Mouse (Mus musculus) heart, adult 2 months (tissue): ENCODE data around the gene Agps. TPM values are rescaled to one million over a fixed set of nuclear protein-coding genes. Genes with fewer than 3 reads are reported as not detected.
"Not testable (repeated sequence)": the region's sequence is repeated elsewhere in the genome, so short reads cannot be mapped to it uniquely, and the experiment has no call there.

Source experiments
- DNase-seq, 2 experiments: peaks; one replicate each; pipeline ENCODE4 v3.0.0; 2021
- H3K27ac ChIP-seq: fragments of 200-600 bp; 2 replicates; pipeline ENCODE4 v1.8.1; 2022
- H3K27me3 ChIP-seq: fragments of 200-500 bp; 2 replicates; pipeline ENCODE4 v1.6.1; 2012; ENCODE audit warnings: mild to moderate bottlenecking, low read length, inconsistent platforms, mixed read lengths; ENCODE audit not compliant: control insufficient read depth, insufficient read depth
- H3K36me3 ChIP-seq: fragments of 200-500 bp; 2 replicates; pipeline ENCODE4 v1.6.1; 2012; ENCODE audit warnings: low read length, inconsistent platforms; ENCODE audit not compliant: control insufficient read depth, insufficient read depth
- H3K4me1 ChIP-seq: fragments of 200-500 bp; 2 replicates; pipeline ENCODE4 v1.6.1; 2011; ENCODE audit warnings: low read length; ENCODE audit not compliant: control insufficient read depth, insufficient read depth
- H3K4me3 ChIP-seq: fragments of 200-600 bp; 2 replicates; pipeline ENCODE4 v1.8.1; 2022
- H3K79me2 ChIP-seq: fragments of 200-500 bp; replicated peaks from 2 replicates; pipeline ENCODE4 v1.6.1; 2012; ENCODE audit warnings: mild to moderate bottlenecking, inconsistent platforms, low read length, moderate library complexity, mixed read lengths; ENCODE audit not compliant: control insufficient read depth, insufficient read depth
- H3K9ac ChIP-seq: fragments of 200-500 bp; 2 replicates; pipeline ENCODE4 v1.6.1; 2012; ENCODE audit warnings: low read depth, mild to moderate bottlenecking, control low read depth, inconsistent platforms, low read length, mixed read lengths
- CTCF ChIP-seq: fragments of 200-600 bp; IDR thresholded peaks from 2 replicates; pipeline ENCODE4 v1.8.1; 2022; ENCODE audit warnings: antibody characterized with exemption, mild to moderate bottlenecking, moderate library complexity
- EP300 ChIP-seq: fragments of 200-500 bp; IDR thresholded peaks from 2 replicates; pipeline ENCODE4 v1.6.1; 2011; ENCODE audit warnings: low read depth, low read length, control low read depth; ENCODE audit not compliant: insufficient read depth
- POLR2A ChIP-seq: fragments of 200-500 bp; IDR thresholded peaks from 2 replicates; pipeline ENCODE4 v1.6.1; 2011; ENCODE audit warnings: mild to moderate bottlenecking, low read depth, low read length, control low read depth; ENCODE audit not compliant: insufficient read depth
- whole genome bisulfite sequencing: fragments of 180-500 bp; shearing (Covaris S2); methylation state at CpG from one replicate; pipeline ENCODE4 v1.1.7; 2018; 5-methylcytosine and 5-hydroxymethylcytosine counted together
- intact Hi-C: fragments of 180-260 bp; cut with DNase I; formaldehyde crosslinking; loops from one replicate; pipeline ENCODE4 v1.15.1; 2025
- polyA plus RNA-seq: library from polyadenylated mRNA; depleted of rRNA; stranded (reverse); fragments of >200 nt; gene quantifications from 2 replicates; pipeline ENCODE4 v1.2.3, GENCODE M21; 2012
- total RNA-seq, 2 experiments: library from RNA; stranded (reverse); gene quantifications; 2 replicates each; pipeline ENCODE4 v1.2.3; 2021

The Agps gene
- total and polyA plus RNA-seq, 3 experiments = 4.7 to 30.8 (median 30.7) TPM

DNA sequence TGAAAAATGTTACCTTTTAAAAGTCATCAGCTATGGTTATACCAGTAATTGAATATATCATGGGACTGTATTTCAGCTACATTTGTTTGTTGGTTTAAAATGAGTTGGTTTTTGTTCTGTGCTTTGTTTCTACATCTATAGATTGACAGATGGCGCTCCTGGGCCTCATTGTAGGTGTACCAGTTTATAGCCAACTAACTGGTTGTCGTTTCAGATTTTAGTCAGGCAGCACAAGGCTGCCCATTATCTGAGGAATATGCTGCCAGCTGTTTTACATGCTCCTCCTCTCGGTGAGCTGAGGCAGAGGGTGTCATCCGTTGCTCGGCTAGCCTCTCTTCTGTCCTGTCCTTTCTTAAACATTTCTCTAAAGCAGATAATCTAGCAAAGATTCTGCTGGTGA, 94.1 kb downstream of the Agps start:
- 77% methylated on average over 5 of the region's 5 CpGs for WGBS
- no peak overlapping the region for H3K4me3 ChIP-seq

GRCm38 (mm10) chr2:75928011-75928410, 96.0 kb downstream of the Agps start:
- no peak overlapping the region for H3K4me3 ChIP-seq
- WGBS = 93% methylated on average over 3 of the region's 3 CpGs
- DNase-seq = no peak
- H3K4me1 ChIP-seq = no peaks in the 10 kb centered on the region
- H3K9ac ChIP-seq = no peak overlapping the region
- no peaks in the 10 kb centered on the region; the same call in 1 of the 2 replicates for H3K79me2 ChIP-seq
- TF ChIP-seq POLR2A = no peak
- TF ChIP-seq EP300 = no peak
- TF ChIP-seq CTCF = no peak
- intact Hi-C loops = loop anchor here (5.0 kb wide), 1 partner anchor 34 kb away; no protein-coding TSS in a partner anchor
- no peaks in the 10 kb centered on the region for H3K36me3 ChIP-seq
- no peaks in the 10 kb centered on the region for H3K27me3 ChIP-seq
- no peak overlapping the region for H3K27ac ChIP-seq

More for the DNA sequence above, 94.1 kb downstream of the Agps start:
- H3K27me3 ChIP-seq = no peaks in the 10 kb centered on the region
- no peaks in the 10 kb centered on the region for H3K4me1 ChIP-seq
- no peak overlapping the region for H3K9ac ChIP-seq
- DNase-seq = no peak
- no peaks in the 10 kb centered on the region; the same call in 1 of the 2 replicates for H3K79me2 ChIP-seq
- H3K36me3 ChIP-seq = no peaks in the 10 kb centered on the region
- intact Hi-C loops = loop anchor here (5.0 kb wide), 1 partner anchor 36 kb away; no protein-coding TSS in a partner anchor
- no peak for TF ChIP-seq CTCF
- no peak for TF ChIP-seq POLR2A
- no peak for TF ChIP-seq EP300
- no peak overlapping the region for H3K27ac ChIP-seq

DNA sequence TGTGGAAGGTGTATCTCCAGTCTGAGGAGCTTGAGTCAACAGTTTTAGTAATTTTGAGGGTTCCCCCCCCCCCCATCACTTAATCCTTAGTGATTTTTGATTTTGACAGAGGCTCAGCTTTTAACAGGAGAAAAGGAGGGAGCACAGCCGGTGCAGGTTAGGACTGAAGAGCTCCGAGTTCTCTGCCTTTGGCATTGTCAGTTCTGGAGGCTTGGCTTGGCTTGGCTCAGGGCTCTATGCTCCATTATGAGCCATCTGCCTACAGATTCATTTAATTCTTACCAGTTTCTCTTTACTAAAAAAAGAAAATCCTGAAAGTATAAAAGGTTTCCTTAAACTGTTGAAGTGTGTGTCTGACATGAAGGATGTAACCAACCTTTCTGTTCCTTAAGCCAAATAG, 97.2 kb downstream of the Agps start:
- Histone ChIP-seq H3K36me3 (no peaks in the 10 kb centered on the region), H3K27ac (no peak overlapping the region), H3K27me3 (no peaks in the 10 kb centered on the region), H3K4me3 (no peak overlapping the region), H3K9ac (no peak overlapping the region), H3K4me1 (no peaks in the 10 kb centered on the region), H3K79me2 (no peaks in the 10 kb centered on the region; the same call in 1 of the 2 replicates)
- TF ChIP-seq EP300 (no peak), POLR2A (no peak), CTCF (no peak)
- DNase-seq = no peak
- WGBS = 97% methylated on average over 2 of the region's 2 CpGs
- intact Hi-C loops = loop anchor here (5.0 kb wide), 1 partner anchor 33 kb away; no protein-coding TSS in a partner anchor

- no peaks in the 10 kb centered on the region for H3K36me3 ChIP-seq
- H3K9ac ChIP-seq = no peak overlapping the region
- no peak overlapping the region for H3K4me3 ChIP-seq
- no peaks in the 10 kb centered on the region; the same call in 1 of the 2 replicates for H3K79me2 ChIP-seq
- no peak for DNase-seq
- TF ChIP-seq CTCF = no peak
- no peak for TF ChIP-seq EP300
- TF ChIP-seq POLR2A = no peak
- H3K27ac ChIP-seq = no peak overlapping the region
- intact Hi-C loops = loop anchor here (5.0 kb wide), 1 partner anchor 32 kb away; no protein-coding TSS in a partner anchor
- no peaks in the 10 kb centered on the region for H3K4me1 ChIP-seq
- WGBS = 78% methylated on average over 6 of the region's 6 CpGs
- no peaks in the 10 kb centered on the region for H3K27me3 ChIP-seq
These were observed 97.9 kb downstream of the Agps start for GRCm38 (mm10) chr2:75929786-75930444.

DNA sequence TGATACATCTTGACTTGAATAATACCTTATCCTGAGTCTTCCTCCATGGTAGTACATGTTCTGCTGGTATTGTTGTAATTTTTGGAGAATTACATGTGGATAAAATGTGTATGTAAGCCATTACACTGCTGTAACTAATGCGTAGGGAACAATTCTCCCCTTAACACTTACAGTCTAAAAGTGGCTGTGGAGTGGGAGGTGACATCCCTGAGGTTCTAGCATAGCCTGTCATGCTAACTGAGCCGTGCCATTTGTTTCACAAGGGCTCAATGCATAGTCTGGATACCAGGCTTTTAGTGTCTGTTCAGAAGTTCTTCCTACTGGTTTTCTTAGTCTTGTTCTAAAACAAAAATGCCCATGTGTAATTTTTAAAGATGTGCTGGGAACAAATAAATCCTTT, 99.0 kb downstream of the Agps start:
- no peaks in the 10 kb centered on the region for H3K4me1 ChIP-seq
- intact Hi-C loops = no loop called here
- H3K4me3 ChIP-seq = no peak overlapping the region
- no peak overlapping the region for H3K27ac ChIP-seq
- no peaks in the 10 kb centered on the region for H3K36me3 ChIP-seq
- WGBS = 86% methylated on average over 2 of the region's 2 CpGs
- no peak overlapping the region for H3K9ac ChIP-seq
- H3K27me3 ChIP-seq = no peaks in the 10 kb centered on the region
- DNase-seq = no peak
- TF ChIP-seq EP300 = no peak
- no peak for TF ChIP-seq POLR2A
- TF ChIP-seq CTCF = no peak
- no peaks in the 10 kb centered on the region; the same call in 1 of the 2 replicates for H3K79me2 ChIP-seq

DNA sequence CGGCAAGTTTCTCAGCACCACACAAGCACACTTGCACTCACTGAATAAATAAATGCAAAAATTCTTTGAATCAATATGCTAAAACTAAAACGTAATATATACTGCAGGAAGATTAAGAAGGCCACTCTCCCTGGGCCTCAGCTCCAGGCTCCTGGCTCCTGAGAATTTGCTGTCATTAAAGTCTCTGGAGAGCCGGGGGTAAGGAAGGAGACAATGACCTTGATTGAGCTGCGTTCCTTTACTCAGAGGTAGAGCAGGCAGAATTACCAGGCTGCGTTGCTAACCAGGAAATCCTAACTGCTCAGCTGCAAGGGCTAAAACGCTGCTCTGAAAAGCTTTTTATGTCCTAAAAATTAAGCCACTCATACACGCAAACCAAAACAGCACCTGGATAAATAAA, 101.6 kb downstream of the Agps start:
- no peak overlapping the region for H3K4me3 ChIP-seq
- H3K79me2 ChIP-seq = no peaks in the 10 kb centered on the region
- H3K27me3 ChIP-seq = no peaks in the 10 kb centered on the region
- 31% methylated on average over 7 of the region's 7 CpGs for WGBS
- TF ChIP-seq EP300 (no peak), POLR2A (no peak), CTCF (no peak)
- no peak overlapping the region for H3K27ac ChIP-seq
- DNase-seq = no peak
- H3K9ac ChIP-seq = 0 out of 2 replicates have a peak overlapping the region, but pooled peaks have one; percentile 38
- intact Hi-C loops = no loop called here
- no peaks in the 10 kb centered on the region; the same call in 1 of the 2 replicates for H3K36me3 ChIP-seq
- H3K4me1 ChIP-seq = no peaks in the 10 kb centered on the region

- H3K36me3 ChIP-seq, H3K9ac ChIP-seq, H3K4me3 ChIP-seq, H3K27me3 ChIP-seq, intact Hi-C loops, H3K79me2 ChIP-seq, DNase-seq, H3K27ac ChIP-seq, H3K4me1 ChIP-seq: not testable (repeated sequence)
- 81% methylated on average over 2 of the region's 2 CpGs for WGBS
These were observed 104.7 kb downstream of the Agps start for GRCm38 (mm10) chr2:75936685-75937084.

GRCm38 (mm10) chr2:75937520-75938116, 105.6 kb downstream of the Agps start:
- H3K36me3 ChIP-seq, H3K27me3 ChIP-seq, H3K4me1 ChIP-seq, H3K79me2 ChIP-seq: not testable (repeated sequence)
- 48% methylated on average over 16 of the region's 17 CpGs for WGBS
- Histone ChIP-seq H3K4me3 (peak overlapping the region; percentile 74), H3K27ac (peak overlapping the region; percentile 91), H3K9ac (peak overlapping the region; percentile 65)
- intact Hi-C loops = loop anchor here (1.0 to 2.0 kb wide), 2 partner anchors 19 to 45 kb away; no protein-coding TSS in a partner anchor
- DNase-seq = peak in 1 of 2 experiments; percentile 55
